Mouse (Mus musculus): ENCODE data around the gene Cldn4. TPM values are rescaled to one million over a fixed set of nuclear protein-coding genes. Genes with fewer than 3 reads are reported as not detected.

Cldn4 gene
- polyA plus RNA-seq, 1 experiment from 2014 or later = 43.8 TPM

DNA sequence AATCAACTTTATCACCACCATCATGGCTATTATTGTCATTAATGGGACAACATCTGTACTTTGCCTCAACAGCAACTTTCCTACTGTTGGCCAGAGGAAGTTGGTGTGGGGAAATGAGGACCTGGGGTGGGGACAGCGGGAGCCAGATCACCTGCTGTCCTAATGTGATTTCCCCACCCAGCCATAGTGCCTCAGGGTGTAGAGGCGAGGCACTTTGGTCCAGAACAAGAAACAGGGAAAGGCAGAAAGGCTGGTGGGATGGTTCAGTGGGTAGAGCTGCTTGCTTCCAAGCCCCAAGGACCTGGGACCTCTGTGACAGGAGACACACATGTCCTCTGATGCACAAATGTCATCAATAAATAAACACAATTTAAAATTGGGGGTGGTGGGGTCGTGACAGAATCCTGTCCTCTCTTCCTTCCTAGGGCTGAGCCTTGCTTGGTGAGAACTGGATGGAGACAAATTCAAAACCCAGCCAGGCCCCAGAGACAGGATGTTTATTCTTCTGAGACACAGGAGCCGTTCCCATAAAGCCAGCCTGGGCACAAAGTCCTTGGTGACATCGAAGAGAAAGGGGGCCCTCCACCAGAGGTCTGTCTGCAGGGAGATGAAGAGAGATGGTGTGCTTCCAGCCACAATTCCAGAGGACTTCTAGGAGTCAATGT is 818 bp upstream of the Cldn4 start:
- ATAC-seq (ENCODE audit: low FRiP score, low TSS enrichment) (no peak), DNase-seq (ENCODE audit: low spot score) (no peak)
- Histone ChIP-seq H3K4me1 (replicated peaks; ENCODE audit: control insufficient read depth, insufficient read depth) (peaks cover 12% of the 10 kb centered on the region; the same call in 1 of the 2 replicates), H3K4me3 (ENCODE audit: low read depth, low read length) (no peak overlapping the region), H3K4me2 (replicated peaks; ENCODE audit: low read depth) (no peak overlapping the region; the same call in 1 of the 2 replicates), H3K27ac (replicated peaks) (peak overlapping the region; percentile 65), H3K9me3 (ENCODE audit: control insufficient read depth, low read length) (no peaks in the 10 kb centered on the region), H3K27me3 (ENCODE audit: control insufficient read depth, insufficient read depth, low read length) (no peaks in the 10 kb centered on the region), H3K9ac (ENCODE audit: low read length) (0 out of 2 replicates have a peak overlapping the region, but pooled peaks have one; percentile 27), H3K36me3 (ENCODE audit: control insufficient read depth, insufficient read depth, low read length) (no peaks in the 10 kb centered on the region)
- WGBS = 45% methylated on average over 5 of the region's 5 CpGs
- TF ChIP-seq CTCF (IDR thresholded peaks at IDR 0.05; ENCODE audit: low read depth) = no peak
- no peak for TF ChIP-seq EP300 (optimal IDR thresholded peaks at IDR 0.05)

- no peaks in the 10 kb centered on the region for H3K36me3 ChIP-seq (ENCODE audit: control insufficient read depth, insufficient read depth, low read length)
- H3K4me2 ChIP-seq (replicated peaks; ENCODE audit: low read depth) = peak overlapping the region; percentile 47
- TF ChIP-seq EP300 (optimal IDR thresholded peaks at IDR 0.05) (no peak), CTCF (IDR thresholded peaks at IDR 0.05; ENCODE audit: low read depth) (no peak)
- H3K4me1 ChIP-seq (replicated peaks; ENCODE audit: control insufficient read depth, insufficient read depth) = peaks cover 9% of the 10 kb centered on the region; the same call in 1 of the 2 replicates
- H3K27ac ChIP-seq (replicated peaks) = peak overlapping the region; percentile 81
- H3K9ac ChIP-seq (ENCODE audit: low read length) = peak overlapping the region; percentile 59
- ATAC-seq (ENCODE audit: low FRiP score, low TSS enrichment) (peak; percentile 22), DNase-seq (ENCODE audit: low spot score) (no peak)
- no peaks in the 10 kb centered on the region for H3K9me3 ChIP-seq (ENCODE audit: control insufficient read depth, low read length)
- 26% methylated on average over 43 of the region's 43 CpGs for WGBS
- H3K27me3 ChIP-seq (ENCODE audit: control insufficient read depth, insufficient read depth, low read length) = no peaks in the 10 kb centered on the region
- peak overlapping the region; percentile 41 for H3K4me3 ChIP-seq (ENCODE audit: low read depth, low read length)
Measured at GRCm38 (mm10) chr5:134946063-134946856, 474 bp downstream of the Cldn4 start.

GRCm38 (mm10) chr5:134945266-134945959 is 1.3 kb downstream of the Cldn4 start:
- WGBS = 43% methylated on average over 16 of the region's 19 CpGs
- Histone ChIP-seq H3K9me3 (ENCODE audit: control insufficient read depth, low read length) (no peaks in the 10 kb centered on the region), H3K36me3 (ENCODE audit: control insufficient read depth, insufficient read depth, low read length) (no peaks in the 10 kb centered on the region), H3K4me3 (ENCODE audit: low read depth, low read length) (peak overlapping the region; percentile 41), H3K9ac (ENCODE audit: low read length) (peak overlapping the region; percentile 59), H3K4me1 (replicated peaks; ENCODE audit: control insufficient read depth, insufficient read depth) (peaks cover 6% of the 10 kb centered on the region; the same call in 1 of the 2 replicates), H3K27me3 (ENCODE audit: control insufficient read depth, insufficient read depth, low read length) (no peaks in the 10 kb centered on the region), H3K27ac (replicated peaks) (peak overlapping the region; percentile 81; the same call in 1 of the 2 replicates), H3K4me2 (replicated peaks; ENCODE audit: low read depth) (peak overlapping the region; percentile 47)
- no peak for ATAC-seq (ENCODE audit: low FRiP score, low TSS enrichment)
- no peak for TF ChIP-seq CTCF (IDR thresholded peaks at IDR 0.05; ENCODE audit: low read depth)
- TF ChIP-seq EP300 (optimal IDR thresholded peaks at IDR 0.05) = no peak
- no peak for DNase-seq (ENCODE audit: low spot score)

DNA sequence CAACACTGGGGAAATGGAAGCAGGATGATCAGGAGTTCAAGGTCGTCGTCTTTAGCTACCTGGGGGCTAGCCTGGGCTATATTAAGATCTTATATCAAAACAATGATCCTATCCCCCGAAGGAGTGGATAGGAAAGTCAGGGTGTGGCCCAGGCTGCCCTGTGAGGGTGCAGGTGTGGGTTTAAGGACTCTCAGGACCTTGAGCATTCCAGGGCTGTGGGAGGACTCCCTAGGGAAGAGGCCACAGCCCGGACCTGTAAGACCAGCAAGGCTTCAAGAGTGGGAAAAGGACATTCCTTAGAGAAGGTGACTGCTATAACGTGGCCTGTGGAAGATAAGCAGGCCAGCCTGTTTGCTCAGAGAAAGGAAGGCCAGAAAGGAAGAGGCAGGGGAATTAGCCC is 2.6 kb downstream of the Cldn4 start:
- Histone ChIP-seq H3K27me3 (ENCODE audit: control insufficient read depth, insufficient read depth, low read length) (no peaks in the 10 kb centered on the region), H3K36me3 (ENCODE audit: control insufficient read depth, insufficient read depth, low read length) (no peaks in the 10 kb centered on the region), H3K4me1 (replicated peaks; ENCODE audit: control insufficient read depth, insufficient read depth) (peaks cover 6% of the 10 kb centered on the region; the same call in 1 of the 2 replicates), H3K9ac (ENCODE audit: low read length) (no peak overlapping the region), H3K27ac (replicated peaks) (no peak overlapping the region), H3K9me3 (ENCODE audit: control insufficient read depth, low read length) (no peaks in the 10 kb centered on the region), H3K4me2 (replicated peaks; ENCODE audit: low read depth) (no peak overlapping the region), H3K4me3 (ENCODE audit: low read depth, low read length) (no peak overlapping the region)
- no peak for DNase-seq (ENCODE audit: low spot score)
- WGBS = 53% methylated on average over 5 of the region's 5 CpGs
- TF ChIP-seq CTCF (IDR thresholded peaks at IDR 0.05; ENCODE audit: low read depth) (no peak), EP300 (optimal IDR thresholded peaks at IDR 0.05) (no peak)
- ATAC-seq (ENCODE audit: low FRiP score, low TSS enrichment) = no peak

- WGBS = 53% methylated on average over 2 of the region's 2 CpGs
- Histone ChIP-seq H3K4me2 (replicated peaks; ENCODE audit: low read depth) (no peak overlapping the region), H3K36me3 (ENCODE audit: control insufficient read depth, insufficient read depth, low read length) (no peaks in the 10 kb centered on the region), H3K4me1 (replicated peaks; ENCODE audit: control insufficient read depth, insufficient read depth) (peaks cover 6% of the 10 kb centered on the region; the same call in 1 of the 2 replicates), H3K9me3 (ENCODE audit: control insufficient read depth, low read length) (no peaks in the 10 kb centered on the region), H3K9ac (ENCODE audit: low read length) (no peak overlapping the region), H3K4me3 (ENCODE audit: low read depth, low read length) (no peak overlapping the region), H3K27me3 (ENCODE audit: control insufficient read depth, insufficient read depth, low read length) (no peaks in the 10 kb centered on the region), H3K27ac (replicated peaks) (no peak overlapping the region)
- ATAC-seq (ENCODE audit: low FRiP score, low TSS enrichment) (no peak), DNase-seq (ENCODE audit: low spot score) (no peak)
- no peak for TF ChIP-seq EP300 (optimal IDR thresholded peaks at IDR 0.05)
- TF ChIP-seq CTCF (IDR thresholded peaks at IDR 0.05; ENCODE audit: low read depth) = no peak
Measured at GRCm38 (mm10) chr5:134942740-134943139, 4.0 kb downstream of the Cldn4 start.

Measured in stomach, postnatal 0 days (tissue).